ENCODE assay signal across 10 mouse cellular contexts in the genomic region with DNA sequence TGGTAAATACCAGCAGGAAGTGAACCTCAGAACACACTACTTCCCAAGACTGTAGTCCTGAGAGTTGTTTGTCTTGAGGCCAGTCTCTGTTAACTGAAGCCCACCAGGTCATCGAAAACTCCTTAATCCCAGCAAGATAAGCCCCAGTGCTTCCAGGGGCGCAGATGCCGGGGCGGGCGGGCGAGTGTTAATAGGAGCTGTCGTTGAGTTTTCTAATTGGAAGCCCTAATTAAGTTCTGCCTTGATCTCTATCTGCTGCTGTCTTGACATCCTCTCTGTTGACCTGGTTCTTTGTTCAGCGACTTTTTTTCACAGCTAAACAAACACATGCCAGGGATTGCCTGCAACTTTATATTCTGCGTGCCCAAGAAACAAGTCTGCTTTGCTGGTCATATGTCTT.
DNase-seq lines count a peak whose midpoint lies in the region; ATAC-seq and TF ChIP-seq lines count a peak whose summit lies in the region.
"Had no signal": no experiment of that assay in that cellular context is flagged by ENCODE, and none has a peak within 500 bp of the region (broad histone marks: within the 10 kb centered on the region; RNA-seq: fewer than 3 reads in every experiment).

No protein-coding gene starts in this region.

- no peak for TF ChIP-seq POLR2A in heart, adult 2 months (IDR thresholded peaks at IDR 0.05; ENCODE audit: insufficient read depth, low read depth, low read length)

- H3K4me3 ChIP-seq in heart, postnatal 0 days (ENCODE audit: low read depth, low read length): no peak overlapping the region
- no peak overlapping the region for H3K4me3 ChIP-seq in heart, adult 2 months
- H3K4me3 ChIP-seq in midbrain, embryonic 10.5 days: no peak overlapping the region
- H3K4me3 ChIP-seq in midbrain, postnatal 0 days (ENCODE audit: low read depth, low read length): no peak overlapping the region
- H3K4me3 ChIP-seq in forebrain, embryonic 14.5 days (ENCODE audit: low read depth, low read length): no peak overlapping the region
- H3K4me3 ChIP-seq in stomach, embryonic 16.5 days (replicated peaks; ENCODE audit: low read length): no peak overlapping the region
- H3K4me3 ChIP-seq: limb, embryonic 13.5 days had no signal

- H3K27ac ChIP-seq in heart, postnatal 0 days (ENCODE audit: low read depth): 0 out of 2 replicates have a peak overlapping the region, but pooled peaks have one; percentile 7
- no peak overlapping the region; the same call in 1 of the 2 replicates for H3K27ac ChIP-seq in heart, adult 2 months
- peak overlapping the region; percentile 70 for H3K27ac ChIP-seq in midbrain, embryonic 10.5 days (replicated peaks)
- H3K27ac ChIP-seq in midbrain, postnatal 0 days (ENCODE audit: low read depth, low read length): no peak overlapping the region
- no peak overlapping the region for H3K27ac ChIP-seq in forebrain, embryonic 14.5 days (ENCODE audit: low read depth, low read length)
- peak overlapping the region; percentile 57; the same call in 1 of the 2 replicates for H3K27ac ChIP-seq in stomach, embryonic 16.5 days (ENCODE audit: low read length)
- H3K27ac ChIP-seq: limb, embryonic 13.5 days had no signal

- no peaks in the 10 kb centered on the region for H3K36me3 ChIP-seq in heart, postnatal 0 days (replicated peaks; ENCODE audit: control insufficient read depth, insufficient read depth, low read length)
- H3K36me3 ChIP-seq in heart, adult 2 months (ENCODE audit: control insufficient read depth, insufficient read depth, low read length): peaks cover 9% of the 10 kb centered on the region
- H3K36me3 ChIP-seq in midbrain, embryonic 10.5 days: no peaks in the 10 kb centered on the region
- H3K36me3 ChIP-seq in midbrain, postnatal 0 days (ENCODE audit: insufficient read depth, low read length): no peaks in the 10 kb centered on the region
- H3K36me3 ChIP-seq in forebrain, embryonic 14.5 days (ENCODE audit: control insufficient read depth, insufficient read depth, low read length): no peaks in the 10 kb centered on the region
- no peaks in the 10 kb centered on the region for H3K36me3 ChIP-seq in stomach, embryonic 16.5 days (ENCODE audit: control insufficient read depth, insufficient read depth, low read length)
- H3K36me3 ChIP-seq: limb, embryonic 13.5 days had no signal

- WGBS in heart, postnatal 0 days: 56% methylated on average over 9 of the region's 9 CpGs
- WGBS in heart, adult 2 months: 68% methylated on average over 9 of the region's 9 CpGs
- 11% methylated on average over 9 of the region's 9 CpGs for WGBS in midbrain, embryonic 10.5 days
- whole genome bisulfite sequencing in midbrain, postnatal 0 days: 29% methylated on average over 9 of the region's 9 CpGs
- WGBS in forebrain, embryonic 14.5 days: 3% methylated on average over 9 of the region's 9 CpGs
- 45% methylated on average over 9 of the region's 9 CpGs for WGBS in stomach, embryonic 16.5 days

- no peak for ATAC-seq in heart, postnatal 0 days (ENCODE audit: insufficient read depth, low read depth)
- no peak for ATAC-seq in midbrain, postnatal 0 days (ENCODE audit: low FRiP score)
- ATAC-seq in forebrain, embryonic 14.5 days: peak; percentile 47
- ATAC-seq in stomach, embryonic 16.5 days (ENCODE audit: insufficient read depth, low FRiP score): no peak

- no peak overlapping the region for H3K4me2 ChIP-seq in heart, postnatal 0 days (ENCODE audit: low read depth, low read length)
- no peak overlapping the region for H3K4me2 ChIP-seq in midbrain, postnatal 0 days (ENCODE audit: low read depth, low read length, poor library complexity, severe bottlenecking)
- H3K4me2 ChIP-seq in forebrain, embryonic 14.5 days (ENCODE audit: low read length): no peak overlapping the region
- H3K4me2 ChIP-seq in stomach, embryonic 16.5 days (ENCODE audit: low read depth, low read length): 0 out of 2 replicates have a peak overlapping the region, but pooled peaks have one; percentile 25
- H3K4me2 ChIP-seq: limb, embryonic 13.5 days had no signal

- H3K27me3 ChIP-seq in heart, postnatal 0 days (ENCODE audit: control insufficient read depth, insufficient read depth, low read length): no peaks in the 10 kb centered on the region
- no peaks in the 10 kb centered on the region for H3K27me3 ChIP-seq in heart, adult 2 months (ENCODE audit: control insufficient read depth, insufficient read depth, low read length)
- H3K27me3 ChIP-seq in midbrain, embryonic 10.5 days (ENCODE audit: low read depth, poor library complexity, severe bottlenecking): no peaks in the 10 kb centered on the region
- H3K27me3 ChIP-seq in midbrain, postnatal 0 days (ENCODE audit: insufficient read depth, low read length): no peaks in the 10 kb centered on the region
- no peaks in the 10 kb centered on the region for H3K27me3 ChIP-seq in forebrain, embryonic 14.5 days (replicated peaks; ENCODE audit: control insufficient read depth, insufficient read depth, low read length)
- H3K27me3 ChIP-seq in stomach, embryonic 16.5 days (ENCODE audit: control insufficient read depth, insufficient read depth, low read length): no peaks in the 10 kb centered on the region
- H3K27me3 ChIP-seq: limb, embryonic 13.5 days had no signal

- H3K9me3 ChIP-seq in heart, postnatal 0 days (replicated peaks; ENCODE audit: control insufficient read depth, low read length): no peaks in the 10 kb centered on the region
- no peaks in the 10 kb centered on the region for H3K9me3 ChIP-seq in midbrain, embryonic 10.5 days (replicated peaks)
- no peaks in the 10 kb centered on the region for H3K9me3 ChIP-seq in midbrain, postnatal 0 days (ENCODE audit: low read length)
- no peaks in the 10 kb centered on the region for H3K9me3 ChIP-seq in forebrain, embryonic 14.5 days (replicated peaks; ENCODE audit: control insufficient read depth, low read length)
- no peaks in the 10 kb centered on the region for H3K9me3 ChIP-seq in stomach, embryonic 16.5 days (replicated peaks; ENCODE audit: control insufficient read depth, low read length)
- H3K9me3 ChIP-seq: limb, embryonic 13.5 days had no signal

- TF ChIP-seq EP300 in heart, postnatal 0 days (IDR thresholded peaks at IDR 0.05; ENCODE audit: low read depth): no peak
- TF ChIP-seq EP300 in heart, adult 2 months (IDR thresholded peaks at IDR 0.05; ENCODE audit: insufficient read depth, low read depth, low read length): no peak

- 0 out of 2 replicates have a peak, but pooled peaks cover 1% of the 10 kb centered on the region for H3K79me2 ChIP-seq in heart, adult 2 months (replicated peaks; ENCODE audit: control insufficient read depth, insufficient read depth, low read length)

- no peak overlapping the region for H3K9ac ChIP-seq in heart, postnatal 0 days (replicated peaks; ENCODE audit: low read depth, low read length)
- no peak overlapping the region for H3K9ac ChIP-seq in heart, adult 2 months (ENCODE audit: low read depth, low read length)
- no peak overlapping the region for H3K9ac ChIP-seq in midbrain, postnatal 0 days (replicated peaks; ENCODE audit: low read length, poor library complexity, severe bottlenecking)
- no peak overlapping the region for H3K9ac ChIP-seq in forebrain, embryonic 14.5 days (ENCODE audit: low read length)
- H3K9ac ChIP-seq in stomach, embryonic 16.5 days (ENCODE audit: low read length): no peak overlapping the region
- H3K9ac ChIP-seq: limb, embryonic 13.5 days had no signal

- intact Hi-C loops in heart, adult 2 months (cut with DNase I): no loop called here

- H3K4me1 ChIP-seq in heart, postnatal 0 days (ENCODE audit: control insufficient read depth, insufficient read depth): peaks cover 17% of the 10 kb centered on the region
- peaks cover 18% of the 10 kb centered on the region for H3K4me1 ChIP-seq in heart, adult 2 months (ENCODE audit: control insufficient read depth, insufficient read depth, low read length)
- peaks cover 67% of the 10 kb centered on the region for H3K4me1 ChIP-seq in midbrain, embryonic 10.5 days
- H3K4me1 ChIP-seq in midbrain, postnatal 0 days (ENCODE audit: insufficient read depth, low read length): peaks cover 31% of the 10 kb centered on the region
- H3K4me1 ChIP-seq in forebrain, embryonic 14.5 days (ENCODE audit: control insufficient read depth, insufficient read depth, low read length): peaks cover 25% of the 10 kb centered on the region
- peaks cover 19% of the 10 kb centered on the region for H3K4me1 ChIP-seq in stomach, embryonic 16.5 days (ENCODE audit: control insufficient read depth, insufficient read depth, low read length)

- DNase-seq in heart, postnatal 0 days (ENCODE audit: low spot score): no peak
- DNase-seq in heart, adult 2 months: no peak
- DNase-seq in midbrain, embryonic 10.5 days (ENCODE audit: low spot score): peak; percentile 46
- no peak for DNase-seq in midbrain, postnatal 0 days (ENCODE audit: low spot score)
- peak; percentile 45 for DNase-seq in forebrain, embryonic 14.5 days (ENCODE audit: low spot score)
- DNase-seq in urinary bladder, postnatal 14 days (ENCODE audit: low spot score): no peak
- no peak for DNase-seq in lung, postnatal 4 days
- DNase-seq: right cerebral cortex, postnatal 4 days had no signal

- no peak for TF ChIP-seq CTCF in heart, postnatal 0 days (IDR thresholded peaks at IDR 0.05; ENCODE audit: low read depth)
- TF ChIP-seq CTCF in heart, adult 2 months (IDR thresholded peaks at IDR 0.05): no peak
- no peak for TF ChIP-seq CTCF in midbrain, postnatal 0 days (IDR thresholded peaks at IDR 0.05)

Comparison
In these comparisons a context has a peak if more than half of its experiments do, and no peak if none do; other contexts are left out.
1. DNase-seq: peak in midbrain, embryonic 10.5 days (single experiment) and forebrain, embryonic 14.5 days (single experiment); none in heart, postnatal 0 days (single experiment), heart, adult 2 months (0 of 2), midbrain, postnatal 0 days (single experiment), urinary bladder, postnatal 14 days (single experiment) and lung, postnatal 4 days (0 of 2).
2. H3K27ac ChIP-seq: peak in heart, postnatal 0 days (single experiment), midbrain, embryonic 10.5 days (single experiment) and stomach, embryonic 16.5 days (single experiment); none in heart, adult 2 months (single experiment), midbrain, postnatal 0 days (single experiment) and forebrain, embryonic 14.5 days (single experiment).